10 mouse cellular contexts compared by ENCODE assay signal in the genomic region with DNA sequence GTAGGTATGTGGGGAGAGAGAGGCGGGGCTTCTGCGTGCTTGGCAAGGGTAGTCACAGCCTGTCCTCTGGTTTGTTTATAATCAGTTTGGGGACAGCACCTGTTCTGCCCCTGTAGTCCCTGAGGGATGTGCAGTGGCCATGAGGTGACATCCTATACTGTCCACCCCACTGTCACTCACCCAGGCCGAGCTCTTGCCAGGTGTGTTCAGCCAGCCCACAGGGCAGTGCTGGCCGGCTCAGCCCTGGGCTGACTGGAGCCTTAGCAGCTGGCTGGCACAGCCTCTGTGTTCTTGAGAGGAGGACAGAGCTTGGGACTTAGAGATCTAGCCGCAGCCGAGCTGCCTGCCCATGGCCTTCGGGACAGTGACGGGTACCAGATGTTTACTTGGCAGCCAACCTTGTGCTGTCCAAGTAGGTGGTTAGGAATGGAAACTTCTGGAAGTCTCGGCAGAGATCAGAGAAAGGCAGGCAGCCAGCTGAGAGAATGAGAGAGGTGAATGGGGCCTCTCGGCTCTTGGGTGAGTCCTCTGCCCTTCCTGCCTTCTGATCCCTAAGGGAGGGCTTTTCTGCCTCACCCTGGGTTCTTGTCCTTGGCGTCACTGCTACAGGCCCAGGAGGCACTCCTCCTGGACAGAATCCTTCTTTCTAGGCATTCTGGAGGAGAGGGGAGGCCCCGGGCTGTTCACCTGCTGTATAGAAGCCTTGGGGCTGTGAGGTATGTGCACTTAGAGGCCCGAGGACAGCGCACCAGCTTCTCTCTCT. TPM values are rescaled to one million over a fixed set of nuclear protein-coding genes. Genes with fewer than 3 reads are reported as not detected.
DNase-seq lines count a peak whose midpoint lies in the region; ATAC-seq lines count a peak whose summit lies in the region.
"Had no signal": no experiment of that assay in that cellular context is flagged by ENCODE, and none has a peak within 500 bp of the region (broad histone marks: within the 10 kb centered on the region; RNA-seq: fewer than 3 reads in every experiment).

No protein-coding gene starts in this region.

- peak; percentile 39; the same call in 1 of the 2 replicates for ATAC-seq in embryonic facial prominence, embryonic 12.5 days (ENCODE audit: insufficient number of reproducible peaks, insufficient read depth, low FRiP score, low TSS enrichment)
- ATAC-seq in forebrain, embryonic 12.5 days (ENCODE audit: low FRiP score), result no peak

- no peaks in the 10 kb centered on the region for H3K9me3 ChIP-seq in embryonic facial prominence, embryonic 12.5 days
- 0 out of 2 replicates have a peak, but pooled peaks cover 9% of the 10 kb centered on the region for H3K9me3 ChIP-seq in forebrain, embryonic 12.5 days
- H3K9me3 ChIP-seq: embryonic facial prominence, embryonic 15.5 days had no signal

- H3K4me2 ChIP-seq in embryonic facial prominence, embryonic 12.5 days (replicated peaks), result no peak overlapping the region
- H3K4me2 ChIP-seq in forebrain, embryonic 12.5 days, result no peak overlapping the region
- H3K4me2 ChIP-seq: embryonic facial prominence, embryonic 15.5 days had no signal

- peak; percentile 40 for DNase-seq in kidney, adult 11 months
- no peak for DNase-seq in kidney, adult 8-10 months
- peak; percentile 57 to 63 for DNase-seq in heart, postnatal 36 days
- DNase-seq in lung, postnatal 14 days, result peak; percentile 73
- DNase-seq in left cerebral cortex, postnatal 25 days (ENCODE audit: low spot score in 2 of 2), result no peak
- no peak for DNase-seq in cerebellum, adult 11 months

- no peak overlapping the region for H3K27ac ChIP-seq in embryonic facial prominence, embryonic 12.5 days
- H3K27ac ChIP-seq in forebrain, embryonic 12.5 days, result no peak overlapping the region
- H3K27ac ChIP-seq: embryonic facial prominence, embryonic 15.5 days had no signal

- no peak overlapping the region for H3K9ac ChIP-seq in embryonic facial prominence, embryonic 12.5 days
- no peak overlapping the region for H3K9ac ChIP-seq in forebrain, embryonic 12.5 days
- H3K9ac ChIP-seq: embryonic facial prominence, embryonic 15.5 days had no signal

- H3K4me1 ChIP-seq in embryonic facial prominence, embryonic 12.5 days, result 0 out of 2 replicates have a peak, but pooled peaks cover 3% of the 10 kb centered on the region
- no peaks in the 10 kb centered on the region for H3K4me1 ChIP-seq in forebrain, embryonic 12.5 days

- no peaks in the 10 kb centered on the region for H3K36me3 ChIP-seq in embryonic facial prominence, embryonic 12.5 days
- H3K36me3 ChIP-seq in forebrain, embryonic 12.5 days (replicated peaks), result no peaks in the 10 kb centered on the region
- H3K36me3 ChIP-seq: embryonic facial prominence, embryonic 15.5 days had no signal

- WGBS in embryonic facial prominence, embryonic 12.5 days, result 62% methylated on average over 14 of the region's 14 CpGs
- WGBS in forebrain, embryonic 12.5 days, result 71% methylated on average over 14 of the region's 14 CpGs

- H3K4me3 ChIP-seq in embryonic facial prominence, embryonic 12.5 days, result no peak overlapping the region
- no peak overlapping the region for H3K4me3 ChIP-seq in forebrain, embryonic 12.5 days (replicated peaks)
- H3K4me3 ChIP-seq: embryonic facial prominence, embryonic 15.5 days had no signal

- intact Hi-C loops in heart, postnatal 36 days (cut with DNase I), result no loop called here
- intact Hi-C loops in left cerebral cortex, postnatal 25 days (cut with DNase I), result no loop called here

- no peaks in the 10 kb centered on the region for H3K27me3 ChIP-seq in embryonic facial prominence, embryonic 12.5 days
- H3K27me3 ChIP-seq in forebrain, embryonic 12.5 days, result no peaks in the 10 kb centered on the region
- H3K27me3 ChIP-seq: embryonic facial prominence, embryonic 15.5 days had no signal

RNA-seq across cellular contexts. Expression of a gene that starts 12.1 kb away (rescaled TPM):
- polyA plus RNA-seq in embryonic facial prominence, embryonic 12.5 days (2016; fragmentation: Nextera tagmentation; extraction: Ambion mirVana), result 5.2 and 6.0 TPM in 2 replicates
- 10 to 100 TPM; 39.9 to 44.8 TPM for total RNA-seq in heart, postnatal 36 days (2021)
- 10 to 100 TPM in 1 of 2 experiments, 1 to 10 TPM in 1; 8.2 to 11.5 TPM for total RNA-seq in left cerebral cortex, postnatal 25 days (2021)
- 1.7 and 2.4 TPM in 2 replicates for polyA plus RNA-seq in forebrain, embryonic 12.5 days (2016; fragmentation: Nextera tagmentation; extraction: Ambion mirVana)

RNA-seq across cellular contexts. Expression of a gene that starts 22.3 kb away (rescaled TPM):
- polyA plus RNA-seq in embryonic facial prominence, embryonic 12.5 days (2016; fragmentation: Nextera tagmentation; extraction: Ambion mirVana), result not detected in 2 replicates
- not detected for total RNA-seq in heart, postnatal 36 days (2021)
- not detected for total RNA-seq in left cerebral cortex, postnatal 25 days (2021)
- not detected in 2 replicates for polyA plus RNA-seq in forebrain, embryonic 12.5 days (2016; fragmentation: Nextera tagmentation; extraction: Ambion mirVana)
- total RNA-seq: MEL had no signal

RNA-seq across cellular contexts. Expression of a gene that starts 54.4 kb away (rescaled TPM):
- 0.87 and 1.2 TPM in 2 replicates for polyA plus RNA-seq in embryonic facial prominence, embryonic 12.5 days (2016; fragmentation: Nextera tagmentation; extraction: Ambion mirVana)
- total RNA-seq in heart, postnatal 36 days (2021), result 1 to 10 TPM; 2.1 to 4.8 TPM
- 1 to 10 TPM; 4.2 to 5.7 TPM for total RNA-seq in left cerebral cortex, postnatal 25 days (2021)
- 0.91 and 1.0 TPM in 2 replicates for polyA plus RNA-seq in forebrain, embryonic 12.5 days (2016; fragmentation: Nextera tagmentation; extraction: Ambion mirVana)

RNA-seq across cellular contexts. Expression of a gene that starts 54.7 kb away (rescaled TPM):
- 0.27 and 0.31 TPM in 2 replicates for polyA plus RNA-seq in embryonic facial prominence, embryonic 12.5 days (2016; fragmentation: Nextera tagmentation; extraction: Ambion mirVana)
- under 1 TPM; 0.50 to 0.70 TPM for total RNA-seq in heart, postnatal 36 days (2021)
- total RNA-seq in left cerebral cortex, postnatal 25 days (2021), result 1 to 10 TPM; 3.3 to 3.8 TPM
- polyA plus RNA-seq in forebrain, embryonic 12.5 days (2016; fragmentation: Nextera tagmentation; extraction: Ambion mirVana), result 0.40 and 0.60 TPM in 2 replicates

Comparison
In these comparisons a context has a peak if more than half of its experiments do, and no peak if none do; other contexts are left out.
1. DNase-seq: peak in kidney, adult 11 months (single experiment), heart, postnatal 36 days (2 of 2) and lung, postnatal 14 days (single experiment); none in kidney, adult 8-10 months (0 of 2), left cerebral cortex, postnatal 25 days (0 of 2) and cerebellum, adult 11 months (single experiment).